Mouse (Mus musculus): ENCODE data around the gene Sstr5.
A peak's percentile ranks its signal among the peaks of the same experiment; 100 is the strongest.

Sstr5 gene

DNA sequence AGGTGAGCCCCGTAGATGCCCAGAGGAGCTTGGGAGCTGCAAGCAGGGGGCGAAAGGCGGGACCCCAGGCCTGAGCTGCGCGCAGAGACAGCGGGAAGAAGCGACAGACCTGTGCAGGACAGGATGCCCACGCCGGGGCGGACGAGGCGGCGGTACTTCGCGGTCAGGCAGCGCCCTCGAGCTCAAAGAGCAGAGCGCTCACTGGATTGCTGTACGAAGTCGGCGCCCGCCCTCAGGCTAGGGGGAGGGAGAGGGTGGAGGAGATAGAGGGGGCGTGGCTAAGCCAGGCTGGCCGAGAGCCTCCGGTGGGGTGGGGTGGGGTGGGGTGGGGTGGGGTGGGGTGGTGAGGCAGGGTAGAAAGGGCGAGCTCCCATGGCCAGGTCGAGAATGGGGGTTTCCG lies at the start of gene Sstr5:
Gene Sstr5, minus strand, starts transcription at position 276 of the 400 bp plus-strand sequence.
- DNase-seq (ENCODE audit: inconsistent age in 2 of 2, low spot score in 1 of 2), result peak; percentile 46 to 58

DNA sequence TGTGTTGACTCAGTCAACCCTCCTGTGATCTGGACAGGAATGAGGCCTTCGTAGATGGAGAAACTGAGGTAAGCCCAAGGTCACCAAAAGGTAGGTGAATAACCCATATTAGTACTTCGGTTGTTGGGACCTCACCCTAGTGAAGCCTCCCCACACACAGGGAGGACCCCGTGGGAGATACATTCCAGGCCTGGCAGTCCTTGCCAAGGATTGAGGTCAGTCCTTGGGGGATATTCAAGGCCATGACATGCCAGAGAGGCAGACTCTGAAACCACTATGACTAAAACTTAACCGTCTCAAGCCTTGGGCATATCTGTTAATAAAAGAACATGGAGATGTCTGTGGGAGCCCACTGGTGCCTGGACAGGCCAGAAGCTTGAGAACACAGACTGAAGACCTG lies 44.7 kb upstream of the Sstr5 start:
- DNase-seq (ENCODE audit: inconsistent age in 2 of 2, low spot score in 1 of 2), result peak; percentile 36 to 39

DNA sequence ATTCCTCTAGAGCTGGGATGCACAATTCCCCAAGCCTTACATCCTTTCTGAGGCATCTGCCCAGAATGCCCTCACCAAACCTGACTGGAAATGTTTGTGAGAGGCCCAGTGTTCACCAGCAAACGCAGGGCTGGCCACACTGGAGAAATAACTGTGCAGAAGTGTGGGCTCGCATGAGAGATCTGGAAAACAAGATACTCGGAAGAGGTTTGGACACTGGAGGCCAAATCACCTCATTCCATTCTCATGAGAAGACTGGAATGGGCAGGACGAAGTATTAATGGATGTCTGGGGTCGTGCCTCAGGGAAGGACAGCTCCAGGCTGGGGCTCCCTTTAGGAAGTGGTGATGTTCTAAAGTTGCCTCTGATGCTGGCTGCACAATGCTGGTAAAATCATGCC lies 43.6 kb upstream of the Sstr5 start:
- DNase-seq (ENCODE audit: inconsistent age in 2 of 2, low spot score in 1 of 2), result no peak

DNA sequence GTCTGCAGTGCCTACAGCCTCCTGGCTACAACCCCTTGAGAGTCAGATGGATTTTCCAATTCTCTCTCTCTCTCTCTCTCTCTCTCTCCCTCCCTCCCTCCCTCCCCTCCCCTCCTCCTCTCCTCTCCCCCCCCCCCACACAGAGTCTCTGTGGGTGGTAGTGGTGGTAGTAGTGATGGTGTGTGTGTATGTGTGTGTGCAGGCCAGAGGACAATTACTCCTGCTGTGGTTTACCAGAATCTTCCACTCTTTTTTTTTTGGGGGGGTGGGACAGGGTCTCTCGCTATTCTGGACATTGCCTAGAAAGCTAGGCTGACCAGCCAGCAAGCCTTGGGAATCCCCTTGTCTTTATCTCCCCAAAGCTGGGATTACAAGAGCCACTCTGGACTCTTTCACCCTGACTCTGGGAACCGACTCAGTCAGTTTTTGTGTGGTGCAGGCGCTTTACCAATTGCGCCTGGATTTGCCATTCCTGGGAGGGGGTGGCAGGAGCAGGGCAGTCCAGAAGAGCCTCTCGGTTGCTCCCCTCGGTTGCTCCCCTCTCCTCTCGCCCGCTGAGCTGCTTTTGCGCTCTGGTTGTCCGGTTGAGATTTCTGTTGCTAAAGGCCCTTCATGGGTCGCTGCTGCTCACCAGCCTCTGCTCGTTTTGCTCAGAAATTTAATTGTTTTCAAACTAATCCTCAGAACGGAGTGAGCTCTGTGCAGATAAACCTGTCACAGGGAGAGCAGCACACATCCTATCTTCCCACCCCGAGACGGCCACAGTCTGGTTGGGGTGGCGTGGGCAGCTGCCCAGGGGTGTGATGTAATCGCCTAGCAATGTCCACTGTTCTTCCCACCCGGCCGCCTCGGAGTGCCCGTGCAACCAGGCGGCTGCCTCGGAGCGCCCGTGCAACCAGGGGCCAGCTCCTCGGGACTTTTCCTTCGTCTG lies 42.1 kb upstream of the Sstr5 start:
- DNase-seq (ENCODE audit: inconsistent age in 2 of 2, low spot score in 1 of 2), result peak; percentile 74 to 79

DNA sequence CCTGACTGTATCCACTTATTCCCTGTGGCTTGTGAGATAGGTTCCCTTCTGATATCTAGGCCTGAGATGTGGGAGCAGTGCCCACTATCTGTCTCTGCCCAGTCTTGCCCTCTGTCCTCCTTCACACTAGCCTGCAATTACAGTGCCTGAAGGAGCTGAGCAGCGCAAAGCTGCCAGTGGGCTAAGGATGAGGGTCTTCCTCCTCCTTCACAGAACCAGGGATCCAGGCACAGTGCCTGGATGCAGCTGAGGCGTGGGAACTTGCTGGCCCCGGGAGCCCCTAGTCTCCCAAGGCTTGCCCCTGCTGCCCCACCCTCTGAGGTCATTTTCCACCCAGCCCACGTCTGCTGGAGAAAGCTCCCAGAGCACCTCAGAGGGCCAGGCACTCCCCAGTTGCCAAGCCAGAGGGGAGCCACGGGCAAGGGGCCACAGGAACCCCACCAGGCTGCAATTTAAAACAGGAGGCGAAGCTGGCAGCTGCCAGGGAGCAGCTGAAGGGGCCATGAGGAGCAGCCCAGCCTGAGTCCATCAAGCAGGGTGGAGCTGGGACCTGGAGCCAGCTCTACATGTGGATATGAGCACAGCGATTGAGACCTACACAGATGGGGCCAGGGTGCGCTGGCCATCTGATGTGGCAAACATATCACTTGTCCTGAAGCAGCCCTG lies 33.4 kb upstream of the Sstr5 start:
- no peak for DNase-seq (ENCODE audit: inconsistent age in 2 of 2, low spot score in 1 of 2)

DNA sequence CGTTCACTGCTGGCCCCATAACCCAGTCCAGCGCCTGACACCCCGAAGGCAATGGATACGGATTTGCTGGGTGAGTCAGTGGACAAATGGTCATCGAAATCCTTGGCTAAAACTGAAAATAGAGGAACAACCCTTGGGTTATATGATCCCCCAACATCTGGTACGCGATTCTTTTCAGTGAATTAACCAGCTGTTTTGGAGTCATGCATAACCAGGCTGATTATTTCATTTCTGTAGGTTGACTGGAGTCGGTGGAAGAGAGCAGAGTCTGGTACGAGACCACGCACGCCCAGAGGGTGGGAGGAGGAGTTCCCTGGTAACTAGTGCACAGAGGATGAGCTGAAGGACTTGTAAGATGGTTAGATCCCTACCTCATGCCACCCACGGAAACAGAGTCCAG lies 25.0 kb upstream of the Sstr5 start:
- DNase-seq (ENCODE audit: inconsistent age in 2 of 2, low spot score in 1 of 2), result no peak

DNA sequence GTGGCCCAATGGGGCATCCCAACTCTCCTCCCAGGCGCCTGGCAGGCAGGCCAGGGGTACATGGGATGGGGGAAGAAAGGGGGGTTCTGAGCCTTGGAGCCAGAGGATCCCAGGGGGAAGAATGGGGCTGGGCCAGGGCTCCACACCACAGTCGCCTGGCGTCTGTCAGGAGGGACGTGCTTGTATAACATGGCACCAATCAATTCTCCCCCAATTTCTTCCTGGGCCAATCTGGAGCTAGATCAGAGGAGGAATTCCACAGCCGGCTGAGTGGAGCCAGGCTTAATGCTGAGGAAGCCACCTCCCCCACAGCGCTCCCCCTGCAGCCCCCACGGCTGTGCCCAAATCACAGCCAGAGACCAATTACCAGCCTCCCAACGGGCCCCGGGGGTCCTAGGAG lies 23.4 kb upstream of the Sstr5 start:
- no peak for DNase-seq (ENCODE audit: inconsistent age in 2 of 2, low spot score in 1 of 2)

DNA sequence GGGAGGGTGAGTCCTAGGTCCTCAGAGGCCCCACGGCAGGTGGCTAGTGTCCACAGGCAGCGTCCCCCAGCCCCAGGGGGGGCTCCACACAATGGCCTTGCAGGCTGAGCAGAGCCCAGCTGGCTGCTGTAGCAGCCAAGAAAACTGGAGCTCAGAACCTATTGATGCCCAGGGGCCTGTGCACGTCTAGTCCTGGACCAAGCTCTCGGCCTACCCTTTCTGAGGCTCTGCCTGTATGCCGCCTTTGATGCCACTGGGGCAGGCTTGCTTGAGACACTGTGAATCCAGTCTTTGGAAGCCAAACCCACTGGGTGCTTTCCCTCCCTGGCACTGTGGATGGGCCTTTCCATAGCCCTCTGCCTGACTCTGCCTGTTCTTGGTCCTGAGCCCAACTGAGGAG lies 22.4 kb upstream of the Sstr5 start:
- no peak for DNase-seq (ENCODE audit: inconsistent age in 2 of 2, low spot score in 1 of 2)

DNA sequence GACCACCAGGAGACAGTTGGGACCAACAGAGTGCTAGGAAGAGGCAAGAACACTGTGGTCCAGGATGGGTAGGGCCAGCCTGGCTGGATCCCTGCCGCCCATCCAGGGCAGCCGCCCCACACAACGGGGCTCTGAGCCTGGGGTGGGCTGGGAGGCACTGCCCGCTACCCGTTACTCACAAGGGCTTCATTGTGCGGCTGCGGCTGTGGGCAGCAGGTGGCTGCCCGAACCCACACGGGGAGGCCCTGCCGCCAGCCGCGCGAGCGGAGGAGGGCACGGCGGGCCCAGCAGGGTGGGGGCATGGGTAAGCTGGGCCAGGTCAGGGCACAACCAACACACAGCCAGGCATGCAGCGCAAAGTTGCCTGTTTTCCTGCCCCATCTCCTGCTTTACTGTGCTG lies 21.1 kb upstream of the Sstr5 start:
- DNase-seq (ENCODE audit: inconsistent age in 2 of 2, low spot score in 1 of 2), result no peak

DNA sequence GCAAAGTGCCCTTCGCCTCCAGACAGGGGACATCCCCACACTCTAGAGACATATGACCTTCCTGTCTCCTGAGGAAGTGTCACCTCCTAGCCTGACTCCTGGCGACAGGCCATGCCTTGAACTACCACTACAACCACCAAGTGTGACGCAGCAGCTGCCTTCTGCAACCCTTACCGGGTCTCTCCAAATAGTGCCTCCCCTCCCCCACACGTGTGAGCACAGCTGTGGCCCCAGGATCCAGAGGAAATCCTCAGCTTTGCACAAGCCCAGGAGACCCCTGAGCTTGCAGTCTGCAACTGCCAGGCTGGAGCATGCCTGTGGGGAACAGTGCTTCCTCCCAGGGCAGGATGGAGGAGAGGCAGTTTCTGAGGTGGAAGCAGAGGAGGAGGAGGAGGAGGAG lies 19.2 kb upstream of the Sstr5 start:
- DNase-seq (ENCODE audit: inconsistent age in 2 of 2, low spot score in 1 of 2), result no peak

DNA sequence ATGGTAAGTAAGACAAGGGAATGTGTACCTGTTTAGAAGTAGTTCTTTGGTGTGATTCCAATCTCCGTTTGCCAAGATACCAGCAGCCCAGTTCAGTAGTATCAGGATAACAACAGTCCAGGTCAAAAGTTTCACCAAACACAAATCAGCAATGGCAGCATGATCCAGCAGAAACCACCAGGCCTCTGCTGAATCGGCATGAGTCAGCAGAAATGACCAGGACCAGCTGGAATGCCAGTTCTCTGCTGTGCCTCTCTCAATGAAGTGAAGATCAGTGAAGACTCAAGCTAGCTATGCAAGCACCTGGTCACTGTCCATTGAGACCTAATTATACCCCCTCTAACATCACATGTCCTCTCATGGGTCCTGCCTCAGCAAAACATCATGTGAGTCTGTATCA lies 17.0 kb upstream of the Sstr5 start:
- no peak for DNase-seq (ENCODE audit: inconsistent age in 2 of 2, low spot score in 1 of 2)

DNA sequence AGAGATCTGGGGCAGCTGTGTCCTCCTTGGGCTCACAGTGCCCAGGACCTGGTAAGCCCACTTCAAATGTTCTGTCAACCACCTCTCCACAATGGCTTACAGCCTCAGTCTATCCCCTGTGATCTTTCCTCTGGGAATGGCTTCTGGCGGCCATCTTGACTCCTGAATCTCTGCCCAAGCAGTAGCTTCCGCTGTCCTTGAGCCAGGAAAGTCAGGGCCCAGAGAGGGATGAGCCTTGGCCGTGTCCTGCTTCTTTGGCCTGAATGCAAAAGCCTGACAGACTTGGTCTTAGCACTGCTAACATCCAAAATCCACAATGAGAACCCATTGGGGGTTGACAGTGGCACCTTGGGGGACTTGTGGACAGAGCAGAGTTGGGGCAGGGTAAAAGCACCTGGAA lies 14.8 kb upstream of the Sstr5 start:
- DNase-seq (ENCODE audit: inconsistent age in 2 of 2, low spot score in 1 of 2), result no peak

DNA sequence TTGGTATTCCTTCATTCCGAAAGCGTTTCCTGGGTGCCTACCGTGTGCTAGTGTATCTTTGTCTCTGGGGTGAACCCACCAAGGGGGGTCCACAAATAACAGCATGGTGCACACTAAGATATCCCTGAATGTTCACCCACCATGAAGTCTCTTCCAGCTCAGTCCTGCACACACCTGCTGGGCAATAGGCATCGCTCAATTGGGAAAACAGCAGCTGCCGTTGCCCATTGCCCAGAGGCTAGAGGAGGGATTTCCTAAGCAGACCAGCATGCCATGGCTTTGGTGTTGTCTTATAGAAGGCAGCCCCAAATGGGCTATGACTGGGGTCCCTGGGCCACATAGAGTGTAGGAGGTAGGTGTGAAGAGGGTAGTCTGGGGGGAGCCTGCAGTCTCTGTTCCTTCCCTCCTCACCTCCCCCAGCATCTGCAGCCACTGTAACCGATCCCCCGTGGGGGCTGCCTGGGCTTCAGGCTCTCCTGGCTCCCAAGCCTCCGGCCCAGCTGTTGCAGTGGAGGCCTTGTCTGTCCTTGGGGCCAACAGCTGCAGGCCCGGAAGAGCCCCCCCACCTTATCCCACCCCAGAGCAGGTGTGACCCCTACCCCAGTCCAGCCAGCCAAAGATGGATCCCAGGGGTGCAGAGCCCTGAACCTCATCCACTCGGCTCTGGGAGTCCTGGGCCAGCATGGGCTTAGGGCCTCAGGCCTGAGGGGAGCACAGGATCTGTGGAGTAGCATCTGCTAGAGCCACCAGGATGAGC lies 13.2 kb upstream of the Sstr5 start:
- no peak for DNase-seq (ENCODE audit: inconsistent age in 2 of 2, low spot score in 1 of 2)

DNA sequence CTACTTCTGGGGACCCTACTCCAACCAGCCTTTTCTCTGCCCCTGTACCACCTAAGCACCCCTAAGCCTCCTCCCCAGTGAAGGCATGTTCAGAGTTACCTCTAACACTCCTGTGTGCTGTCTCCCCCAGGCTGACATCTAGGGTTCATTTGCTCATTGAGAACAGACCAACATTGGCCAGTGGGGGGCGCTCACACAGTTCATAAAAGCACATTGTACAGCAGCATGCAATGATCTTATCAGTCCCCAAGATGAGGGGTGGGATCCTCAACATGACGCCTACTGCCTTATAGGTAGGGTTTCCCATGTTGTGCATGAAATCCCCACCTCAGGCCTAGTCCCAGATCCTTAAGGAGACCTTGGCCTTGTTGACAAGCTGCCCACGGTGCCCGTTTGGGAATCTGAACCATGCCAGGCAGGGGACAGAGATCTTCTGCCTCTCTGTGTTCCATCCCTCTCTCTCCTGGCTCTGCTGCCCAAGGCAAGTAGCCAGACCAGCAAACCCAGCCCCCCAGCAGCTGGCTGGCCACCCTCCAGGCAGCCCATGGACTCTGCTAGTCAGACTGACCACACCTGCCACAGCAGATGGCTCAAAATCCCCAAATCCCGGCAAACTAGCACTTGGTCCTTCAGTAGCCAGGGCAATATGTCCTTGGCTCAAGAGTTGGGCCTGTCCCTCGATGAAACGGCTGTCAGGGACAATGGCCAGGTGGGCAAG lies 11.9 kb upstream of the Sstr5 start:
- DNase-seq (ENCODE audit: inconsistent age in 2 of 2, low spot score in 1 of 2), result peak; percentile 19 to 73

DNA sequence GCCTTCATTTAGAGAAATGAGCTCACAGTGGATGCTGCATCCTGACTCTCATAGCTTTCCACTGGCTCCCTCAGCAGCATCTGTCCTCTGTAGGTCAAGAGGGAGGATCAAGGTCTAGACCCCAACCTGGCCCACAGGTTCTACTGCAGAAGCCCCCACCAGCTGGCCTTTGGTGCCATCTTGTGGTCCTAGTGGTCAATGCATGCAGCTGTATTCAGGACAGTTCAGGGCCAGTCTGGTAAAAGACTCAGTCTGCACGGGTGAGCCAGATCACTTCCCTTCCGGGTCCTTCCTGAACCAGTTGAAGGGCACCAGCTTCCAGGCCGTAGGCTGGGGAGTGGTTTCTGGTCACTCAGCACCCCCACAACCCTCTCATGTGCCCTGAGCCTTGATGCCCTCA lies 10.7 kb upstream of the Sstr5 start:
- DNase-seq (ENCODE audit: inconsistent age in 2 of 2, low spot score in 1 of 2), result peak; percentile 69 to 92

DNA sequence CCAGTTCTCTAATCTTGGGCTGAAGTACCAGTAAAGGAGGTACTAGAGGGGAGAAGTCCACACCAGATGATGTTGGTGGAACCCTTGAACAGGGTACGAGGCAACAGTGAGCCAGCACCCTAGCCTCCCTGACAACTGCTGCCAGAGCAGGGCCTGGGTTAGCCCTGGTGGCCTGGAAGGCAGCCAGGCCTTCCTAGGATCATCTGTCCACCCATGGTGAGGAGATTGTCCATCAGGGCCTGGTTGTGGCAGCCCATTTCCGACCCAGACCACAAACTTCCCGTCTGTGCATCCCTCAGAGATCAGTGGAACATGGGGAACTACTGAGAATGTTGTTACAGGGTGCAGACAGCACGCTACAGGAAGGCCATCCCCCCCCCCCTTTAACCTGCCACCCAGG lies 5.5 kb upstream of the Sstr5 start:
- no peak for DNase-seq (ENCODE audit: inconsistent age in 2 of 2, low spot score in 1 of 2)

DNA sequence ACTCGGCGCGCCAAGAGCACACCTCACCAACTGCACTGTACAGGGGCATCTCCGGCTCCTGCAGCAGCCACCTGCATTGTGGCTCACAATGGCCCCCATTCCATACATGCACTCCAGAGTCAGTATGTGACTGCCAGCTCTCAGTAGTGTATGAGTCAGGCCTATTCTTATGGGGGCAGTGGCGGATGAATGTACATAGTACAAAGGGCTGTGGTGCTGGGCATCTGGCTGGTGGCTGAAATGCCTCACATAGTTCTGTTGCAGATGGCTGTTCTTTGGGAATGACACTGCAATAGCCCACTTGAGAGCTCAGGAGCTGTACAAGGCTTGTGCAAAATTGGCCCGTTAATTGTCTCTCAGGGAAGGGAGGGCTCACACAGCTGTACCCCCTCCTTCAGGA lies 15.0 kb downstream of the Sstr5 start:
- no peak for DNase-seq (ENCODE audit: inconsistent age in 2 of 2, low spot score in 1 of 2)

DNA sequence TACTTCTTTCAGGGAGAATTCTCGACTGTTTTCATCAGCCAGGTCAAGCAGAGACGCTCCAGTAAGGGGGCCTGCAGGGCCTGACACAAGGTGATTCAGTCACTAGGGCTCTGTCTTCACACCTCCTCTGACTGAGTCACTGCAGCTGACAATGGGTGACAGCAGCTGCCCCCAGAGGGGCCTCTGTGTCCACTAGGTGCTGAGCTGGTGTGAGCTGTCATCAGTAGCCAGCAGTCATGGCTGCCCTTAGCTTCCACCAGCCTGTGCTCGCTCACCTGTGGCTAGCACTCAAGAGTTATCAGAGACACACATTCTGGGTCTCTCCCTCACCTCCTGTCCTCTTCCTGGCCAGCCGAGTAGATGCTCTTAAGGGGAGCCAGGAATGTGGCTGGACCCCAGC lies 16.3 kb downstream of the Sstr5 start:
- DNase-seq (ENCODE audit: inconsistent age in 2 of 2, low spot score in 1 of 2), result peak in 1 of 2 experiments; percentile 20

DNA sequence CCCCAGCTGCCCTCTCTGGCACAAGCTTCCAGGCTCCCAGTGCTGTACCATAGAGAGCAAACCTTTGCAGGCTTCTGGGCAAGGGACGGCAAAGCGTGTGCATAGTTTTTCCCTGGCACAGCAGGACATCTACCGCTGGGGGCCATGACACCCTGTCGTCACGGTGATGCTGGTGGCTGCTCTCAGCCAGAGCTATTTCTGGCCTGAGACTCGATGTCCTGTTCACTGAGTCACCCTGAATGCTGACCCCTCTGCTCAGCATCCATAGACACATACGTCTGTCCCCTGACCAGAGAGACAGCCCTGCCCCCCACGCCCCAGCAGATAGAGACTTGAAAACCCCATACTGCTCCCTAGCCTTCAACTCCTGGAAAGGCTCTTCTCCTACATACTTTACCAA lies 16.9 kb downstream of the Sstr5 start:
- DNase-seq (ENCODE audit: inconsistent age in 2 of 2, low spot score in 1 of 2), result no peak

DNA sequence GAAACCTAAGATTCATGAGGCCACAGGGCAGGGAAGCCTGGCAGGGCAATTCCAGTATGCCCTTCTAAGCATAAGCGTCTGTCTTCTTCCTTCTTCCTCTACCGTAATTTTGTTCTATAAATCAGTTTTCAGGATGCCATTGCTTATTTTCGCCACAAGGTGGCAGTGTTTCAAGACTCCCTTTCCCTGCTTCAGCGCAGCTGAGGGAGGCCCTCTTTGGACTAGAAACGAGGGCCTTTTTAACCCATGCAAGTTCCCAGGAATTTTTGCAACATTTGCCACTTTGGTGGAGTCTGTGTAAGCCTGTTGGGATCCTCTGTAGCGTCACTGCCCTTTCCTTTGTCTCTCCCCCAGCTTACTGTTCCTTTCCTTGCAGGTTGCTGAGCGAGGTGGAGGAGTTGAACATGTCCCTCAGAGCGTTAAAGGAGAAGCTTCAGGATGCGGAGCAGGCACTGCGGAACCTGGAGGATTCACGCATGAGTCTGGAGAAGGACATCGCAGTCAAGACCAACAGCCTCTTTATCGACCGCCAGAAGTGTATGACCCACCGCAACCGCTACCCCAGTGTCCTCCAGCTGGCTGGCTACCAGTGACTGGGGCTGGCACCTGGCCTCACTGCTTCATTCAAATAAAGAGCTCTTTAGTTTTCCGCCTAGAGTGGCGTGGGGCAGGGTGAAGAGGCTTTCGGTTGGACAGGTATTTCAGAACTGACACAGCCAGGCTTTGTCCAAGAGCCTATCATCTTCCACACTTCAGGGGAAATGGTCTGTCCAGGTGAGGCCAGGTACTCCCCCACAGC lies 20.9 kb downstream of the Sstr5 start:
- peak; percentile 36 to 81 for DNase-seq (ENCODE audit: inconsistent age in 2 of 2, low spot score in 1 of 2)
